Mouse (Mus musculus) G1E (cell line): ENCODE results near the gene Decr2.

ENCODE experiments used
- CTCF ChIP-seq: IDR thresholded peaks from 2 replicates; pipeline ENCODE4 v1.5.1; 2012; ENCODE audit warnings: low read depth, low read length, inconsistent platforms, mixed read lengths
- GATA1 ChIP-seq: IDR thresholded peaks from 2 replicates; pipeline ENCODE4 v1.6.1; 2012; ENCODE audit warnings: borderline replicate concordance, low read length, inconsistent platforms, mixed read lengths
- GATA2 ChIP-seq: IDR thresholded peaks from 2 replicates; pipeline ENCODE4 v1.6.1; 2012; ENCODE audit warnings: low read depth, low read length, inconsistent platforms, borderline replicate concordance
- POLR2AphosphoS5 ChIP-seq: IDR thresholded peaks from 2 replicates; pipeline ENCODE4 v1.6.1; 2012; ENCODE audit warnings: low read depth, low read length, inconsistent platforms; ENCODE audit not compliant: insufficient replicate concordance
- TAL1 ChIP-seq: conservative IDR thresholded peaks from 2 replicates; pipeline ENCODE4 v1.6.1; 2012; ENCODE audit warnings: low read depth, low read length, inconsistent platforms, mixed read lengths

DNA sequence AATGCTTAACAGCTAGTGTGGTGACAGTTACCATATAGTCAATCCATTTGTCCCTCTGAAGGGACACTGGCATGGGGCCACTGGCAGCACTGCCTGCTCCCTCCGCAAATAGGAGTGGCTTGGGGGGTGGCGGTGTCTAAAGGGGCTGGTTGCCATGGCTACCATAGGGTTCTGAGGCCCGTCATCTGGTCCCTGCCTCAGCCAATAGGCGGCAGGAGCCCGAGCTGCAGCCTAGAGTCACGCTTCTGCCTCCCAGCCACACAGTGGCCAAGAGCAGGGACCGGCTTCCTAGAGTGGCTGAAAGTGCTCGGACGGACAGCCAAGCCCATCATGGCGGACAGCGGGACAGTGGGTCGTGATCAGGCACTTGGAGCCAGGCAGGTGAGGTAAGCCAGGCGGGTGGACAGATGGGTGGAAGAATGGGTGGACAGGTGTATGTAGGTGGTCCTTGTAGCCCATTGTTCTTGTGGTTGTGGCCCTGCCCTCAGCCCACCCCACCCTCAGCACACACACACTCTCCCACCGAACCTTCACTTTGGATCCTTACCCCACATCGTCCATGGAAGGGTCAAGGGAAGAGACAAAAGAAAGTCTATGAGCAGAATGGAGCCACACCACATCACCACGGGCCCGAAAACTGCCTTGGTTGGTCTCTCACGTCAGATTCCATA is 41.1 kb upstream of the Decr2 start:
- TF ChIP-seq CTCF: no peak
- TF ChIP-seq GATA1: no peak
- TF ChIP-seq TAL1: no peak
- no peak for TF ChIP-seq POLR2AphosphoS5
- TF ChIP-seq GATA2: no peak
